Mouse (Mus musculus) CH12F3 (cell line): ENCODE results near the gene Rabep2.

ENCODE experiments used
- in situ Hi-C: fragments of 300-500 bp; cut with MboI; formaldehyde crosslinking; loops from 2 replicates; pipeline ENCODE4 v1.14.3; 2020; ENCODE audit warnings: low sequenced_read_pairs

The Rabep2 gene

GRCm38 (mm10) chr7:126429503-126429898, 942 bp downstream of the Rabep2 start:
- in situ Hi-C loops = no loop called here

GRCm38 (mm10) chr7:126430167-126430566, 1.6 kb downstream of the Rabep2 start:
- in situ Hi-C loops = no loop called here

GRCm38 (mm10) chr7:126434726-126435125, 6.2 kb downstream of the Rabep2 start:
- in situ Hi-C loops = no loop called here

GRCm38 (mm10) chr7:126435801-126436200, 7.2 kb downstream of the Rabep2 start:
- in situ Hi-C loops = no loop called here

GRCm38 (mm10) chr7:126436851-126437250, 8.3 kb downstream of the Rabep2 start:
- in situ Hi-C loops = no loop called here

- in situ Hi-C loops = no loop called here
These were observed 11.6 kb downstream of the Rabep2 start for GRCm38 (mm10) chr7:126440134-126440533.

- in situ Hi-C loops = no loop called here
These were observed 15.4 kb downstream of the Rabep2 start for GRCm38 (mm10) chr7:126443997-126444396.

- in situ Hi-C loops = no loop called here
These were observed 16.0 kb downstream of the Rabep2 start for GRCm38 (mm10) chr7:126444536-126444935.

- in situ Hi-C loops = no loop called here
These were observed 16.7 kb downstream of the Rabep2 start for GRCm38 (mm10) chr7:126445104-126445815.

GRCm38 (mm10) chr7:126446217-126446616, 17.7 kb downstream of the Rabep2 start:
- in situ Hi-C loops = no loop called here

- in situ Hi-C loops = no loop called here
These were observed 19.9 kb downstream of the Rabep2 start for GRCm38 (mm10) chr7:126448481-126448880.

GRCm38 (mm10) chr7:126449991-126450390, 21.4 kb downstream of the Rabep2 start:
- in situ Hi-C loops = no loop called here

GRCm38 (mm10) chr7:126450641-126451040, 22.1 kb downstream of the Rabep2 start:
- in situ Hi-C loops = no loop called here

GRCm38 (mm10) chr7:126452244-126452643, 23.7 kb downstream of the Rabep2 start:
- in situ Hi-C loops = no loop called here

GRCm38 (mm10) chr7:126453861-126454260, 25.3 kb downstream of the Rabep2 start:
- in situ Hi-C loops = no loop called here

GRCm38 (mm10) chr7:126455242-126455641, 26.7 kb downstream of the Rabep2 start:
- in situ Hi-C loops = no loop called here

GRCm38 (mm10) chr7:126456382-126457266, 28.1 kb downstream of the Rabep2 start:
- in situ Hi-C loops = no loop called here

- in situ Hi-C loops = no loop called here
These were observed 29.7 kb downstream of the Rabep2 start for GRCm38 (mm10) chr7:126458225-126458624.

- in situ Hi-C loops = no loop called here
These were observed 30.5 kb downstream of the Rabep2 start for GRCm38 (mm10) chr7:126458844-126459618.

- in situ Hi-C loops = no loop called here
These were observed 32.3 kb downstream of the Rabep2 start for GRCm38 (mm10) chr7:126460623-126461399.
